Mouse (Mus musculus): ENCODE results near the gene Smtnl2.

The Smtnl2 gene

GRCm38 (mm10) chr11:72425201-72425600 is 13.7 kb upstream of the Smtnl2 start:
- DNase-seq (ENCODE audit: low spot score): no peak

- DNase-seq (ENCODE audit: low spot score): no peak
Measured at GRCm38 (mm10) chr11:72423686-72424085, 12.2 kb upstream of the Smtnl2 start.

GRCm38 (mm10) chr11:72421518-72422278 is 10.2 kb upstream of the Smtnl2 start:
- no peak for DNase-seq (ENCODE audit: low spot score)

GRCm38 (mm10) chr11:72420460-72421122 is 9.1 kb upstream of the Smtnl2 start:
- no peak for DNase-seq (ENCODE audit: low spot score)

GRCm38 (mm10) chr11:72419006-72419405 is 7.5 kb upstream of the Smtnl2 start:
- no peak for DNase-seq (ENCODE audit: low spot score)

GRCm38 (mm10) chr11:72418227-72418626 is 6.7 kb upstream of the Smtnl2 start:
- no peak for DNase-seq (ENCODE audit: low spot score)

- no peak for DNase-seq (ENCODE audit: low spot score)
Measured at GRCm38 (mm10) chr11:72417376-72417775, 5.9 kb upstream of the Smtnl2 start.

- DNase-seq (ENCODE audit: low spot score): no peak
Measured at GRCm38 (mm10) chr11:72416666-72417065, 5.2 kb upstream of the Smtnl2 start.

GRCm38 (mm10) chr11:72415155-72415554 is 3.6 kb upstream of the Smtnl2 start:
- DNase-seq (ENCODE audit: low spot score): no peak

GRCm38 (mm10) chr11:72413601-72414190 is 2.2 kb upstream of the Smtnl2 start:
- no peak for DNase-seq (ENCODE audit: low spot score)

- no peak for DNase-seq (ENCODE audit: low spot score)
Measured at GRCm38 (mm10) chr11:72413016-72413415, 1.5 kb upstream of the Smtnl2 start.

- DNase-seq (ENCODE audit: low spot score): no peak
Measured at GRCm38 (mm10) chr11:72411945-72412344, 432 bp upstream of the Smtnl2 start.

- no peak for DNase-seq (ENCODE audit: low spot score)
Measured at GRCm38 (mm10) chr11:72410521-72411092, 906 bp downstream of the Smtnl2 start.

- no peak for DNase-seq (ENCODE audit: low spot score)
Measured at GRCm38 (mm10) chr11:72409649-72410385, 1.7 kb downstream of the Smtnl2 start.

- no peak for DNase-seq (ENCODE audit: low spot score)
Measured at GRCm38 (mm10) chr11:72408451-72409170, 2.9 kb downstream of the Smtnl2 start.

GRCm38 (mm10) chr11:72407574-72407973 is 3.9 kb downstream of the Smtnl2 start:
- DNase-seq (ENCODE audit: low spot score): no peak

GRCm38 (mm10) chr11:72407081-72407480 is 4.4 kb downstream of the Smtnl2 start:
- no peak for DNase-seq (ENCODE audit: low spot score)

- no peak for DNase-seq (ENCODE audit: low spot score)
Measured at GRCm38 (mm10) chr11:72406079-72406675, 5.3 kb downstream of the Smtnl2 start.

GRCm38 (mm10) chr11:72405532-72405931 is 6.0 kb downstream of the Smtnl2 start:
- DNase-seq (ENCODE audit: low spot score): no peak

GRCm38 (mm10) chr11:72402969-72403368 is 8.5 kb downstream of the Smtnl2 start:
- DNase-seq (ENCODE audit: low spot score): no peak

GRCm38 (mm10) chr11:72402017-72402416 is 9.5 kb downstream of the Smtnl2 start:
- no peak for DNase-seq (ENCODE audit: low spot score)

Measured in layer of hippocampus, adult 11-12 months (tissue).